Mouse (Mus musculus) liver, embryonic 14.5 days (tissue): Measurements from ENCODE around the gene Trim2. TPM values are rescaled to one million over a fixed set of nuclear protein-coding genes. Genes with fewer than 3 reads are reported as not detected.

ENCODE experiments used
- ATAC-seq: fragments of 200-750 bp; cut with Nextera tagmentation; 2 replicates; pipeline ENCODE4 v1.8.0; 2017; ENCODE audit warnings: moderate number of reproducible peaks, mild to moderate bottlenecking, moderate library complexity; ENCODE audit not compliant: insufficient read depth
- DNase-seq, 3 experiments: peaks; one replicate each; pipeline ENCODE4 v3.0.0-alpha.2; 2012 to 2013; ENCODE audit warnings: low read depth in 3 of 3, low spot score in 3 of 3
- H3K27ac ChIP-seq: fragments of 300-500 bp; sonication (generic); 2 replicates; pipeline ENCODE4 v1.5.1; 2014; ENCODE audit warnings: moderate library complexity, mild to moderate bottlenecking, control low read depth, inconsistent platforms
- H3K27me3 ChIP-seq: fragments of 300-500 bp; sonication (generic); 2 replicates; pipeline ENCODE4 v1.6.1; 2014; ENCODE audit warnings: mild to moderate bottlenecking, low read length, moderate library complexity; ENCODE audit not compliant: control insufficient read depth, insufficient read depth
- H3K36me3 ChIP-seq: fragments of 300-500 bp; sonication (generic); replicated peaks from 2 replicates; pipeline ENCODE4 v1.6.1; 2014; ENCODE audit warnings: low read depth; ENCODE audit not compliant: control insufficient read depth, insufficient read depth
- H3K4me1 ChIP-seq, 2 experiments: fragments of 200-500 bp in 1 of 2; fragments of 300-500 bp in 1 of 2; sonication (generic) in 1 of 2; replicated peaks; 2 replicates each; pipeline ENCODE4 v1.6.1; 2012 to 2014; ENCODE audit warnings: antibody characterized with exemption in 1 of 2, inconsistent platforms in 1 of 2, low read length in 1 of 2; ENCODE audit not compliant: control insufficient read depth in 2 of 2, insufficient read depth in 2 of 2
- H3K4me2 ChIP-seq: fragments of 300-500 bp; sonication (generic); 2 replicates; pipeline ENCODE4 v1.6.1; 2014; ENCODE audit warnings: low read depth, mild to moderate bottlenecking, control low read depth, moderate library complexity
- H3K4me3 ChIP-seq, 2 experiments: fragments of 200-500 bp in 1 of 2; fragments of 300-500 bp in 1 of 2; sonication (generic) in 1 of 2; 2 replicates each; pipeline ENCODE4 v1.5.1; 2012 to 2014; ENCODE audit warnings: low read depth in 2 of 2, low read length in 2 of 2, mild to moderate bottlenecking in 2 of 2, control low read depth in 1 of 2, inconsistent platforms in 1 of 2, moderate library complexity in 1 of 2; ENCODE audit not compliant: insufficient read depth in 1 of 2
- H3K9ac ChIP-seq: fragments of 300-500 bp; sonication (generic); replicated peaks from 2 replicates; pipeline ENCODE4 v1.6.1; 2014; ENCODE audit warnings: mild to moderate bottlenecking, control low read depth, moderate library complexity
- H3K9me3 ChIP-seq: fragments of 300-500 bp; sonication (generic); 2 replicates; pipeline ENCODE4 v1.6.1; 2016; ENCODE audit warnings: low read length, mixed read lengths; ENCODE audit not compliant: control insufficient read depth
- CTCF ChIP-seq: IDR thresholded peaks from 2 replicates; pipeline ENCODE4 v1.5.1; 2016; ENCODE audit warnings: antibody characterized with exemption, low read depth, control low read depth
- EP300 ChIP-seq: IDR thresholded peaks from 2 replicates; pipeline ENCODE4 v1.6.1; 2016; ENCODE audit warnings: antibody characterized with exemption, low read depth
- WGBS: fragments of 180-500 bp; shearing (Covaris S2); extraction: QIAGEN DNeasy Blood & Tissue Kit; methylation state at CpG from one replicate; pipeline ENCODE4 v1.1.7; 2014; ENCODE audit not compliant: insufficient replicate concordance; 5-methylcytosine and 5-hydroxymethylcytosine counted together
- polyA plus RNA-seq, 2 experiments: library from polyadenylated mRNA; depleted of rRNA in 1 of 2; stranded (reverse) in 1 of 2; unstranded in 1 of 2; fragments of >200 nt; fragmentation: Nextera tagmentation in 1 of 2; extraction: Ambion mirVana in 1 of 2; gene quantifications; 2 replicates each; pipeline versions ENCODE4 v1.2.1 to v1.2.3; 2012 to 2014

The Trim2 gene
- polyA plus RNA-seq, 2 experiments = 2.5 to 3.5 TPM

DNA sequence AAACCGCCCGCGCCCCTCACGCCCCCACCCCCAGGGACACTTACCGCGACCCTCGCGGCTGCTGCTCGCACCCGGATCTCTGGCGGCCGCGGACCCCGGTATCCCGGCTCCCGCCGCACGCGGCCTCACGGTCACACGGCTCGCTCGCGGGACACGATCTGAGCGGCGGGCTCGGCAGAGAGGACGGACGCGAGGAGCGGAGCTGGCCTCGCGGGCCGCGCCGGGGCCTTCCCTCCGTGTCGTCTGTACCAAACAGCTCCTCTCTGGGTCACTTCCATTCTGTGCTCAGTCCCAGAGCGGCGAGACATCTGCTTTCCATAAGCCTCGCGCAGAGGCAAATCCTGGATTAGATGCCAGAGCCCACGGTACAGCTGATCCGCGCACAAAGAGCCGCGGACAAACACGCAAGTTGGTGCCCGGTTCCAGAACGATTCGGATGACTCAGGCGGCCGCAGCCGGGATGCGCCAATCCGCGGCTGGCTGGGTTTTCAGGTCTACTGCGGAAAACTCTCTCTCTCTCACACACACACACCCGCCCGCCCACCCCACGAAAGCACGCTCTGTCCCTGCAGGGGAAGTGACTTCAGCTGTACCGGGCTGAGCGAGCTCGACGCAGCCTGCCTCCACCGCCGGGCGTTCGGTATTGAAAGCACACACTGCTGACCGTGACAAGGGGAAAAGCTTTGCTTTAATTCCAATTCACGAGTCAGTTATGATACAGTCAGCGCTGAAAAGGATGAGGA, 47.2 kb downstream of the Trim2 start:
- under 1% methylated on average over 73 of the region's 74 CpGs for WGBS
- Histone ChIP-seq H3K27me3 (peaks cover 37% of the 10 kb centered on the region), H3K36me3 (no peaks in the 10 kb centered on the region), H3K9me3 (no peaks in the 10 kb centered on the region), H3K27ac (no peak overlapping the region), H3K4me2 (peak overlapping the region; percentile 76), H3K9ac (peak overlapping the region; percentile 31), H3K4me1 (peaks cover 9% of the 10 kb centered on the region in 2 experiments), H3K4me3 (peak overlapping the region; percentile 46 to 58)
- no peak for TF ChIP-seq EP300
- TF ChIP-seq CTCF = no peak
- DNase-seq (no peak), ATAC-seq (peak; percentile 41; the same call in 1 of the 2 replicates)

DNA sequence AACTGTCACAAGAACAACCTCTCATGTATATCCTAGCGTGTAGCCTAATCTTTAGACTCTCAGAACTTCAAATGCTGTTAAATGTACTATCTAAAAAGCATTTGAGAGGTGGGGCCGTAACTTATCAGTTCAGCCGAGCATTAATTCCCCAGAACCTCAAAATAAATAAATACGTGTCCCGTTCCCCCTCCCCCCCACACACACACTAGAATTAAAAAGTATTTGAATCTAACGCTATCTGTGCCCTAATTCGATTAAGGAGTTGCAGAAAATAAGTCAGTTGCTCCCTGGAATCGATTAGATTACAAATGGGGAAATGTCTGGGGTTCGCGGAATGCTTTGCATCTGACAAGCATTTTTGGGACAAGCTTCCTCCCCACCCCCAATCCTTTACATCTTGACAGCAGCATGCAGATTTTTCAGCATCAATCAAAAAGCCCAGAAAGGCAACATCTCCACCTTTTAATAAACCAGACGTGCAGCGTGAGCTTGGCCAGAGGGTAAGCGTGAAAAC, 48.1 kb downstream of the Trim2 start:
- Histone ChIP-seq H3K27ac (no peak overlapping the region), H3K9me3 (no peaks in the 10 kb centered on the region), H3K9ac (no peak overlapping the region), H3K4me2 (peak overlapping the region; percentile 76), H3K4me1 (peaks cover 9% of the 10 kb centered on the region in 2 experiments), H3K4me3 (peak overlapping the region; percentile 33 to 58; a peak in 3 of 4 replicates), H3K27me3 (peaks cover 37% of the 10 kb centered on the region), H3K36me3 (no peaks in the 10 kb centered on the region)
- WGBS = 9% methylated on average over 13 of the region's 13 CpGs
- TF ChIP-seq CTCF = no peak
- TF ChIP-seq EP300 = no peak
- no peak for DNase-seq
- ATAC-seq = peak; percentile 23; the same call in 1 of the 2 replicates

DNA sequence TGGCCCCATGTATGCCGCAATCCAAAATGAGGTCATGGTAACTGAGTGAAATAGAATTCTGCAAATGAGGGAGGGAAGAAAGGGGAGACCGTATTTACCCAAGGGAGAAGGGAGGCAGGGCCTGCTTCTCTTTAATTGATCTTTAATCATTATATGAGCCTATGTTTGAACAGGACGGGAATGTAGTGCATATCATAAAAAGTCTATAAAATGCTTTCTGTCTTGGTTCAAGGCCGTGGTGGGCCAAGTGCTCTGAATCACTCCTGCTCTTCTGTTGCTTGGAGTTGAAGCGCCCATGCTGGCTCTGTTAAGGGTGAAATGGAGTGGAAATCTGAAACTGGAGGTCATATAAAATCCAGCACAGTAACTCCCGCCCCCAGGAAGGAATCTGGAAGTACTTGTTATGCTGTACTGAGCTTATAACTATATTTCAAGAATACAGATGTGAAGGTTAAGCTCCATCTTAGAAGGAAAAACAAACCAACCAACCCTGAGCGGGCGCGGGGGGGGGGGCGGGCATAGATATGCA, 48.6 kb downstream of the Trim2 start:
- TF ChIP-seq CTCF = no peak
- no peak for TF ChIP-seq EP300
- Histone ChIP-seq H3K9me3 (no peaks in the 10 kb centered on the region), H3K4me3 (no peak overlapping the region), H3K27ac (no peak overlapping the region), H3K27me3 (peaks cover 37% of the 10 kb centered on the region), H3K4me1 (peaks cover 9% of the 10 kb centered on the region in 2 experiments), H3K36me3 (no peaks in the 10 kb centered on the region), H3K9ac (no peak overlapping the region), H3K4me2 (peak overlapping the region; percentile 76)
- DNase-seq (no peak), ATAC-seq (no peak)
- 46% methylated on average over 10 of the region's 10 CpGs for WGBS

DNA sequence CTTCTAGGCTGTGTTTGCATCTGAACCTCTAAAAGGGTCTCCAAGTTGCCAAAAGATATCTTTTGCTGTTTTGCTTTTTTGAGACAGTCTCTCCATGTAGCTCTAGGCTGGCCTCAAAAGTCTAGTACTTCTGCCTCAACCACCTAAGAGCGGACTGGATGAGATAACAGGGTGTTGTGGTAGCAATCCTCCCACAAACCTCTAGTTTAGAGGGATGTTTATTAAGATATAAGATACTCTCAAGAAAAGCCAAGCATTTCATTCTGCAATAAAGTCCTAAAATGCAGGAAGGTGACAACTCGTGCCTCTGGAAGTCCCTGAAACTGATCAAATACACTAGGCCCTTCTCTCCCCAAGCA, 52.2 kb downstream of the Trim2 start:
- Histone ChIP-seq H3K27ac (no peak overlapping the region), H3K9me3 (no peaks in the 10 kb centered on the region), H3K36me3 (no peaks in the 10 kb centered on the region), H3K4me2 (no peak overlapping the region), H3K9ac (no peak overlapping the region), H3K27me3 (peaks cover 16% of the 10 kb centered on the region), H3K4me3 (no peak overlapping the region), H3K4me1 (peaks cover 7 to 9% of the 10 kb centered on the region in 2 experiments)
- ATAC-seq = no peak
- TF ChIP-seq EP300 = no peak
- TF ChIP-seq CTCF = no peak
- WGBS = 55% methylated on average over 2 of the region's 2 CpGs
- DNase-seq = no peak
